Mouse (Mus musculus) thymus, adult 2 months (tissue): ENCODE measurements at regions not wholly inside any gene's neighbourhood (a gene's known extent, or its start where the extent isn't known, plus 50 kb on each side); places are given as distances from the start of the nearest gene placed in this dataset.

Experiments used
- DNase-seq: peaks from one replicate; pipeline ENCODE4 v3.0.0; 2021
- H3K27ac ChIP-seq: fragments of 200-500 bp; 2 replicates; pipeline ENCODE4 v1.5.1; 2012; ENCODE audit warnings: low read length, control low read depth; ENCODE audit not compliant: control insufficient read depth, insufficient read depth
- H3K27me3 ChIP-seq: fragments of 200-500 bp; 2 replicates; pipeline ENCODE4 v1.6.1; 2012; ENCODE audit warnings: mild to moderate bottlenecking, low read length, moderate library complexity, mixed read lengths; ENCODE audit not compliant: control insufficient read depth, insufficient read depth
- H3K36me3 ChIP-seq: fragments of 200-500 bp; 2 replicates; pipeline ENCODE4 v1.6.1; 2012; ENCODE audit warnings: mild to moderate bottlenecking, low read length, moderate library complexity; ENCODE audit not compliant: control insufficient read depth, insufficient read depth
- H3K4me1 ChIP-seq: fragments of 200-500 bp; replicated peaks from 2 replicates; pipeline ENCODE4 v1.6.1; 2012; ENCODE audit warnings: low read length; ENCODE audit not compliant: control insufficient read depth, insufficient read depth
- H3K4me3 ChIP-seq: fragments of 200-500 bp; 2 replicates; pipeline ENCODE4 v1.5.1; 2012; ENCODE audit warnings: mild to moderate bottlenecking, low read length, control low read depth, moderate library complexity; ENCODE audit not compliant: control insufficient read depth, insufficient read depth
- CTCF ChIP-seq: fragments of 200-500 bp; IDR thresholded peaks from 2 replicates; pipeline ENCODE4 v1.5.1; 2012; ENCODE audit warnings: mild to moderate bottlenecking, control low read depth, low read length, moderate library complexity, borderline replicate concordance; ENCODE audit not compliant: control insufficient read depth, poor library complexity, insufficient read depth; ENCODE audit errors: extremely low read depth
- POLR2A ChIP-seq: fragments of 200-500 bp; IDR thresholded peaks from 2 replicates; pipeline ENCODE4 v1.6.1; 2012; ENCODE audit warnings: mild to moderate bottlenecking, low read length, control low read depth, moderate library complexity; ENCODE audit not compliant: control insufficient read depth, poor library complexity, insufficient read depth; ENCODE audit errors: extremely low read depth
- WGBS: fragments of 180-500 bp; shearing (Covaris S2); methylation state at CpG from one replicate; pipeline ENCODE4 v1.1.7; 2018; 5-methylcytosine and 5-hydroxymethylcytosine counted together

DNA sequence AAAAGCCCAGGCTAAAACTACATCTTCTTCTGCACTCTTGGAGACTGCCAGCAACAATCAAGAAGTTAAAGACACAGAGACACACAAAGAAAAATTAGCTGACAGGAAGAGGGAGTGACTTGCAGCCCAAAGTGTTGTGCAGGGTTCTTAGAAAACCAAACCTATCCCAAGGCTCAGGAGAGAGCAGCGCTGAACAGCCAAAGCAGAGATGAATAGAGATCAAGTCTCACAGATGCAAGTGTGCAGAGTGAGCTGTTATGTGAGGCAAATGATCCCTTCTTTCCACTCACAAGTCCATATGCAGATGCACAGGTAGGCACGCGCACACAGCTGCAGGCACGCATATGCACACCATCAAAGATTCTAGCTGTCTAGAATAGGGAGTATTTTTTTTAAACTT, 318.0 kb upstream of the Npvf start:
- no peak overlapping the region for H3K27ac ChIP-seq
- no peaks in the 10 kb centered on the region for H3K36me3 ChIP-seq
- no peak for TF ChIP-seq POLR2A
- no peak overlapping the region for H3K4me3 ChIP-seq
- no peaks in the 10 kb centered on the region for H3K4me1 ChIP-seq
- WGBS: 88% methylated on average over 4 of the region's 4 CpGs
- DNase-seq: no peak
- H3K27me3 ChIP-seq: no peaks in the 10 kb centered on the region

DNA sequence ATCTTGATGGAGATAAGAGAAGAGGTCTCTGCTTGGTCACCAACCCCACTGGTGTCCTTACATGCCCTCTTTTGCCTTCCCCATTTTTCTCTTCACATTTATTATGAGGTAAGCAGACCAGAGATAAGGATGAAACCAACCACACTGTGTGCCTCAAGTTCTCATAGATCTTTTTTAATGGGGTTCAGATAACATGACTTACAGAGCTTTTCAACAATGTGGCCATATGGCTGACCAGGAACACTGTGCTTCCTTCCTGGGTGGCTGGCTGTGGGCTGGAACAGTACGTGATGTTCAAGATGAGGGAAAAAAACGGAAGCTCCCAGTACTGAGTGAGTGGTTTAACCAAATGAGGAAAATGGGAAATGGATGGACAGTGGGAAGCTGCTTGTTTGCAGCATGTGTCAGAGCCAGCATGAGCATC, 319.0 kb upstream of the Npvf start:
- no peaks in the 10 kb centered on the region for H3K27me3 ChIP-seq
- no peak overlapping the region for H3K27ac ChIP-seq
- no peaks in the 10 kb centered on the region for H3K4me1 ChIP-seq
- TF ChIP-seq CTCF (no peak), POLR2A (no peak)
- H3K4me3 ChIP-seq: no peak overlapping the region
- 35% methylated on average over 2 of the region's 2 CpGs for WGBS
- H3K36me3 ChIP-seq: no peaks in the 10 kb centered on the region
- no peak for DNase-seq

DNA sequence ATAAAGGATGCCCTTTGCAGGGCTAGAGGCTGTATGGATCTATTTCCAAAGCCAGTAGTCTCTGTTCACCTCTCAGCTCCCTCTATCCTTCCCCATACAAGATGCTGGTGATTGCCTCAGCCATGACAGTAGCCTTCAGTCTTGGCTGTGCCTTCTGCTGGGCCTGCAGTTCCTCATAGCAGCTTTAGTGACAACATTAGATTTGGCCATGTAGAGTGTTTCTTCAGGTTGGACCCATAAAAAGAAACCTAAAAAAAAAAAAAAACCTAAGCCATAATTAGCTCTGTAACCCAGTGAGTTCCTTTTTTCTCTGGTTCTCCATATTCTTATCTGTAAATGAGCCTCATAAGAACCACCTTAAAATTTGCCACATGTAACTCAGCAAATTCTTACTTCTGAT, 319.6 kb upstream of the Npvf start:
- TF ChIP-seq CTCF: no peak
- TF ChIP-seq POLR2A: no peak
- Histone ChIP-seq H3K27ac (no peak overlapping the region), H3K27me3 (no peaks in the 10 kb centered on the region), H3K4me1 (no peaks in the 10 kb centered on the region), H3K36me3 (no peaks in the 10 kb centered on the region), H3K4me3 (no peak overlapping the region)
- DNase-seq: no peak

DNA sequence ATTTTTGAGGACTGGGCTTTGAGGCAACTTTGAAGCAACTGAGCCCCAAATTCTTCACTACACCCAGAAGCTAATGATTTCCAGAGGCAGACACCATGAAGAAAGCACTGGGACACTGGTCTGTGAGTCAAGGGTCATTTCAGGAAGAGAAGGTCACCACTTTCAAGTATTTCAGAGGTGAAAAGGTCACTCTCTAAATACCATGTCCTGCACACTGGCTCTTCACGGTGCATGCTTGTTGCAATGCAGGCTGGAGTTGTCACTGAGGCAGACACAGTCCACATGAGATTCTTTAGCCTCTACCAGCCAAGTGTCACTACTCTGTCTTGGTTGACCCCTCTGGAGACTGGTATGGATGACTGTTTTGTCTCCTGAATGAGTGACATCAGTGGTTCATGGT, 320.7 kb upstream of the Npvf start:
- Histone ChIP-seq H3K4me3 (no peak overlapping the region), H3K4me1 (no peaks in the 10 kb centered on the region), H3K36me3 (no peaks in the 10 kb centered on the region), H3K27me3 (no peaks in the 10 kb centered on the region), H3K27ac (no peak overlapping the region)
- no peak for TF ChIP-seq POLR2A
- TF ChIP-seq CTCF: no peak
- WGBS: 94% methylated on average over 1 of the region's 1 CpGs
- no peak for DNase-seq

DNA sequence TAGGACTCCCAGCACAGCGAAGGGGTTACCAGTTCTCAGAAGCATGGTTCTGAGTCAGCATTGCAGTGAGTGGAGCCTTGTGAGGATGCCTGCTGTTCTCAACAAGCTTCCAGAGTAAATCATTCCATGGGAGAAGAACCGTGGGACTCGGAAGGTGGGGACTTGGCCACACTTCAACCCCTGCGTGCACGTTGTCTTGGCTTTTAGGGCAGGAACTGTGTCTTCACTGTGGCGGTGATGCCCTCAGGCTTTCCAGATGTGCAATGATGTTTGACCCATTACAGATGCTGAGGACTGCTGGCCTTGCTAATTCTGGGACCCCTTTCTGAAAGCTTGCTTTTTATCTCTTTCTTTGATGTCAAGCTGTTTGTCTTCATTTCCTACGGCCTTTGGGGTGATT, 322.7 kb upstream of the Npvf start:
- DNase-seq: no peak
- H3K4me3 ChIP-seq: no peak overlapping the region
- TF ChIP-seq POLR2A: no peak
- no peak overlapping the region for H3K27ac ChIP-seq
- WGBS: 93% methylated on average over 7 of the region's 7 CpGs
- H3K4me1 ChIP-seq: no peaks in the 10 kb centered on the region
- no peaks in the 10 kb centered on the region for H3K36me3 ChIP-seq
- no peaks in the 10 kb centered on the region for H3K27me3 ChIP-seq

DNA sequence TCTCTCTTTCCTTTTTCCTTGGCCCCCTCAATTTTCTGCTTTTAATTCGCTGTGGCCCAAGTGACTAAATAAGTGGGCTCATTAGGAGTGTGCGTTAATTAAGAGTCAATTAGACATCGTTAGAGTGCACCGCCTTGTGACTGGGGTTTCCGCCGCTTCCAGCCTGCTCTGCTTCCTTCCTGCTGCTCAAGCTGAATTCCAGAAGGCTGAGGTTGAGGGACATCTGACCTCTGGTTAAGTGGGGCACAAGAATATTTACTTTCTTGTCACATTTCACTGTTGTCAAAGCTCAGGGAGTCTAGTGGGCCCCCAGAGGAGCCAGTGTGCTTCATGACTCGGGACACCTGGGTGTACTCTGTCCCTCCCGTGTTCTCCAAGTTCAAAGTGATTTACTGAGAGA, 323.1 kb upstream of the Npvf start:
- Histone ChIP-seq H3K27me3 (no peaks in the 10 kb centered on the region), H3K4me3 (no peak overlapping the region), H3K36me3 (no peaks in the 10 kb centered on the region), H3K27ac (no peak overlapping the region), H3K4me1 (no peaks in the 10 kb centered on the region)
- DNase-seq: no peak
- TF ChIP-seq CTCF (no peak), POLR2A (no peak)
- 83% methylated on average over 8 of the region's 8 CpGs for WGBS

DNA sequence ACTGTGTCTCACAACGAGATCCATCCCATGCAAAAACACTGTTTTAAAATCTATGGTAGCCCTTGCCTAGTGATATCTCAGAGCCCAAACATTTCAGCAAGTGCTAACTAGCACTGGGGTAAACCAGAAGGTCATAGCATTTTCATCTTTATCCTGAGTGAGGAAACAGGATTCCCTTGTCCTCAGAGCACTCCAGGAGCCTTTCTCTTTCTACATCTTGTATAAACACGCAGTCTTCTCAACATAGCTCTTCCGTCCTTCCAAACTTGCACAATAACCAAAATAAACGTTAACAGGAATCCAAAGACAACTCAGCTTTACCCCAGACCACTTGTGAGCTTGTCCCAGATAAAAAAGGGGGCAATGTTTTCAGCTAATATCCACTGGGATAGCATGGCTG, 323.8 kb upstream of the Npvf start:
- Histone ChIP-seq H3K36me3 (no peaks in the 10 kb centered on the region), H3K4me1 (no peaks in the 10 kb centered on the region), H3K27me3 (no peaks in the 10 kb centered on the region), H3K27ac (no peak overlapping the region), H3K4me3 (no peak overlapping the region)
- TF ChIP-seq CTCF (no peak), POLR2A (no peak)
- no peak for DNase-seq
- WGBS: 83% methylated on average over 4 of the region's 4 CpGs
